15 mouse cellular contexts compared by ENCODE assay signal in the genomic region with DNA sequence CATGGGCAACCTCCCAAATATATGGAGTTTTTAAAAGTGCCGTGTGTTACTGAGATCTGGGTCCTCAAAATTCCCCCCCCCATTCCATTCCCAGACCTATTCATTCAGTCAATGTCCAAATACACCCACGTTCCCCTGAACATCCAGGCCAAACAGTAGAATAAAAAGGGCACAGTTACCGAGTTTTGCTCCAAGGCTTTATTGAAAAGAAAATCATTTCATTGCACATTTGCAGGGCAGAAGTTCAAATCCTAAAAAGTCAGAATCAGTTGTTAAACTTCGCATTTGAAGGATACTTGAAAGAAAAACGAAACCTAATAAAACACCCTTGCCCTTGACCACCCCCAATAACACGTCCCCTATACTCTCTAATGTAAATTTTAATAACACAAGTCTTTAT. TPM values are rescaled to one million over a fixed set of nuclear protein-coding genes. Genes with fewer than 3 reads are reported as not detected.
DNase-seq lines count a peak whose midpoint lies in the region; ATAC-seq and TF ChIP-seq lines count a peak whose summit lies in the region.
"Had no signal": no experiment of that assay in that cellular context is flagged by ENCODE, and none has a peak within 500 bp of the region (broad histone marks: within the 10 kb centered on the region; RNA-seq: fewer than 3 reads in every experiment).

No protein-coding gene starts in this region.

- no peak for TF ChIP-seq EP300 in liver, postnatal 0 days (IDR thresholded peaks at IDR 0.05; ENCODE audit: low read depth)

- peak overlapping the region; percentile 56 for H3K4me2 ChIP-seq in kidney, embryonic 14.5 days (replicated peaks; ENCODE audit: low read depth, low read length)
- H3K4me2 ChIP-seq in liver, embryonic 11.5 days, result no peak overlapping the region
- H3K4me2 ChIP-seq in liver, postnatal 0 days (ENCODE audit: low read depth, low read length), result no peak overlapping the region
- H3K4me2 ChIP-seq in neural tube, embryonic 12.5 days (replicated peaks), result peak overlapping the region; percentile 96
- H3K4me2 ChIP-seq: hindbrain, embryonic 12.5 days had no signal

- DNase-seq in kidney, adult 9 months, result no peak
- peak; percentile 31 for DNase-seq in liver, embryonic 11.5 days (ENCODE audit: low spot score)
- DNase-seq in liver, postnatal 0 days, result no peak
- DNase-seq in embryonic facial prominence, embryonic 10.5 days (ENCODE audit: low spot score), result peak; percentile 18
- no peak for DNase-seq in layer of hippocampus, adult 11-12 months (ENCODE audit: low spot score)
- no peak for DNase-seq in urinary bladder, postnatal 4 days (ENCODE audit: low spot score in 2 of 2)

- H3K27ac ChIP-seq in kidney, embryonic 14.5 days (ENCODE audit: low read depth, low read length), result peak overlapping the region; percentile 49; the same call in 1 of the 2 replicates
- no peak overlapping the region for H3K27ac ChIP-seq in liver, embryonic 11.5 days (ENCODE audit: low read depth, low read length)
- H3K27ac ChIP-seq in liver, postnatal 0 days (ENCODE audit: low read depth), result no peak overlapping the region
- H3K27ac ChIP-seq in embryonic facial prominence, embryonic 10.5 days (replicated peaks), result no peak overlapping the region
- H3K27ac ChIP-seq in neural tube, embryonic 12.5 days, result no peak overlapping the region
- H3K27ac ChIP-seq: forebrain, embryonic 10.5 days; heart, embryonic 10.5 days; hindbrain, embryonic 12.5 days had no signal

- no peaks in the 10 kb centered on the region for H3K27me3 ChIP-seq in kidney, embryonic 14.5 days (ENCODE audit: control insufficient read depth, insufficient read depth, low read length)
- H3K27me3 ChIP-seq in liver, embryonic 11.5 days (replicated peaks; ENCODE audit: control insufficient read depth, insufficient read depth, low read length), result peaks cover 98% of the 10 kb centered on the region
- peaks cover 94% of the 10 kb centered on the region for H3K27me3 ChIP-seq in liver, postnatal 0 days (ENCODE audit: insufficient read depth, low read length)
- H3K27me3 ChIP-seq in embryonic facial prominence, embryonic 10.5 days (replicated peaks; ENCODE audit: low read depth, poor library complexity, severe bottlenecking), result peaks cover 100% of the 10 kb centered on the region
- H3K27me3 ChIP-seq in neural tube, embryonic 12.5 days (replicated peaks), result peaks cover 27% of the 10 kb centered on the region

- peak overlapping the region; percentile 2; the same call in 1 of the 2 replicates for H3K4me3 ChIP-seq in kidney, embryonic 14.5 days (ENCODE audit: low read length)
- no peak overlapping the region for H3K4me3 ChIP-seq in liver, embryonic 11.5 days (ENCODE audit: low read depth, low read length)
- no peak overlapping the region for H3K4me3 ChIP-seq in liver, postnatal 0 days (ENCODE audit: low read depth, low read length)
- H3K4me3 ChIP-seq in embryonic facial prominence, embryonic 10.5 days, result no peak overlapping the region
- no peak overlapping the region for H3K4me3 ChIP-seq in neural tube, embryonic 12.5 days
- H3K4me3 ChIP-seq: forebrain, embryonic 10.5 days; heart, embryonic 10.5 days; hindbrain, embryonic 12.5 days had no signal

- no peaks in the 10 kb centered on the region for H3K9me3 ChIP-seq in kidney, embryonic 14.5 days (ENCODE audit: control insufficient read depth, low read length)
- no peaks in the 10 kb centered on the region for H3K9me3 ChIP-seq in liver, embryonic 11.5 days (ENCODE audit: control insufficient read depth, low read length)
- no peaks in the 10 kb centered on the region for H3K9me3 ChIP-seq in liver, postnatal 0 days (ENCODE audit: low read length)
- no peaks in the 10 kb centered on the region for H3K9me3 ChIP-seq in embryonic facial prominence, embryonic 10.5 days
- H3K9me3 ChIP-seq in neural tube, embryonic 12.5 days, result no peaks in the 10 kb centered on the region
- H3K9me3 ChIP-seq: forebrain, embryonic 10.5 days; heart, embryonic 10.5 days; hindbrain, embryonic 12.5 days had no signal

- H3K9ac ChIP-seq in kidney, embryonic 14.5 days (ENCODE audit: low read depth, low read length), result no peak overlapping the region
- H3K9ac ChIP-seq in liver, embryonic 11.5 days (ENCODE audit: low read depth, low read length), result no peak overlapping the region
- no peak overlapping the region for H3K9ac ChIP-seq in liver, postnatal 0 days (replicated peaks)
- peak overlapping the region; percentile 30; the same call in 1 of the 2 replicates for H3K9ac ChIP-seq in neural tube, embryonic 12.5 days
- H3K9ac ChIP-seq: hindbrain, embryonic 12.5 days had no signal

- 27% methylated on average over 6 of the region's 6 CpGs for WGBS in kidney, embryonic 14.5 days
- WGBS in liver, embryonic 11.5 days, result 31% methylated on average over 6 of the region's 6 CpGs
- 24% methylated on average over 6 of the region's 6 CpGs for WGBS in liver, postnatal 0 days (ENCODE audit: insufficient replicate concordance)
- 11% methylated on average over 6 of the region's 6 CpGs for WGBS in embryonic facial prominence, embryonic 10.5 days
- 14% methylated on average over 6 of the region's 6 CpGs for WGBS in neural tube, embryonic 12.5 days

- TF ChIP-seq CTCF in liver, postnatal 0 days (IDR thresholded peaks at IDR 0.05; ENCODE audit: low read depth), result no peak

- H3K36me3 ChIP-seq in kidney, embryonic 14.5 days (ENCODE audit: control insufficient read depth, insufficient read depth, low read length), result no peaks in the 10 kb centered on the region
- H3K36me3 ChIP-seq in liver, embryonic 11.5 days (ENCODE audit: control insufficient read depth, insufficient read depth, low read length), result no peaks in the 10 kb centered on the region
- H3K36me3 ChIP-seq in liver, postnatal 0 days (replicated peaks; ENCODE audit: insufficient read depth, low read length), result no peaks in the 10 kb centered on the region
- no peaks in the 10 kb centered on the region for H3K36me3 ChIP-seq in embryonic facial prominence, embryonic 10.5 days (replicated peaks)
- H3K36me3 ChIP-seq in neural tube, embryonic 12.5 days, result no peaks in the 10 kb centered on the region
- H3K36me3 ChIP-seq: forebrain, embryonic 10.5 days; heart, embryonic 10.5 days; hindbrain, embryonic 12.5 days had no signal

- peaks cover 20% of the 10 kb centered on the region; the same call in 1 of the 2 replicates for H3K4me1 ChIP-seq in kidney, embryonic 14.5 days (ENCODE audit: control insufficient read depth, insufficient read depth, low read length)
- peaks cover 10% of the 10 kb centered on the region; the same call in 1 of the 2 replicates for H3K4me1 ChIP-seq in liver, embryonic 11.5 days (replicated peaks; ENCODE audit: control insufficient read depth, insufficient read depth, low read length)
- H3K4me1 ChIP-seq in liver, postnatal 0 days (ENCODE audit: insufficient read depth), result peaks cover 14% of the 10 kb centered on the region
- H3K4me1 ChIP-seq in embryonic facial prominence, embryonic 10.5 days, result peaks cover 21% of the 10 kb centered on the region
- H3K4me1 ChIP-seq in neural tube, embryonic 12.5 days, result peaks cover 31% of the 10 kb centered on the region

- ATAC-seq in kidney, embryonic 14.5 days (ENCODE audit: low FRiP score, low TSS enrichment), result no peak
- ATAC-seq in liver, embryonic 11.5 days (replicated peaks; ENCODE audit: low FRiP score), result no peak
- no peak for ATAC-seq in liver, postnatal 0 days
- no peak for ATAC-seq in neural tube, embryonic 12.5 days (ENCODE audit: low FRiP score, low read depth)
- ATAC-seq: forebrain, embryonic 16.5 days had no signal

RNA-seq across cellular contexts. Expression of a gene that starts 1.6 kb away (rescaled TPM):
- polyA plus RNA-seq in kidney, embryonic 14.5 days (2014; fragmentation: Nextera tagmentation; extraction: Ambion mirVana), result 45.0 and 45.2 TPM in 2 replicates
- 0.82 and 1.2 TPM in 2 replicates for polyA plus RNA-seq in liver, embryonic 11.5 days (2014; fragmentation: Nextera tagmentation; extraction: Ambion mirVana)
- polyA plus RNA-seq in liver, postnatal 0 days (2015; fragmentation: Nextera tagmentation; extraction: Ambion mirVana), result 0.04 TPM in 1 of 2 replicates, not detected in the other
- polyA plus RNA-seq in embryonic facial prominence, embryonic 10.5 days (2016; fragmentation: Nextera tagmentation; extraction: Ambion mirVana), result not detected in 2 replicates
- 20.8 and 21.4 TPM in 2 replicates for polyA plus RNA-seq in neural tube, embryonic 12.5 days (2016; fragmentation: Nextera tagmentation; extraction: Ambion mirVana)
- polyA plus RNA-seq: forebrain, embryonic 10.5 days; forebrain, embryonic 16.5 days had no signal

RNA-seq across cellular contexts. Expression of a gene that starts 5.3 kb away (rescaled TPM):
- 36.2 and 47.9 TPM in 2 replicates for polyA plus RNA-seq in kidney, embryonic 14.5 days (2014; fragmentation: Nextera tagmentation; extraction: Ambion mirVana)
- polyA plus RNA-seq in liver, embryonic 11.5 days (2014; fragmentation: Nextera tagmentation; extraction: Ambion mirVana), result 0.10 and 0.22 TPM in 2 replicates
- not detected in 2 replicates for polyA plus RNA-seq in liver, postnatal 0 days (2015; fragmentation: Nextera tagmentation; extraction: Ambion mirVana)
- not detected in 2 replicates for polyA plus RNA-seq in embryonic facial prominence, embryonic 10.5 days (2016; fragmentation: Nextera tagmentation; extraction: Ambion mirVana)
- polyA plus RNA-seq in neural tube, embryonic 12.5 days (2016; fragmentation: Nextera tagmentation; extraction: Ambion mirVana), result 34.4 and 36.8 TPM in 2 replicates
- polyA plus RNA-seq: forebrain, embryonic 10.5 days; forebrain, embryonic 16.5 days; hindbrain, embryonic 12.5 days had no signal

RNA-seq across cellular contexts. Expression of a gene that starts 8.9 kb away (rescaled TPM):
- polyA plus RNA-seq in kidney, embryonic 14.5 days (2014; fragmentation: Nextera tagmentation; extraction: Ambion mirVana), result 12.3 and 12.6 TPM in 2 replicates
- 0.47 and 0.87 TPM in 2 replicates for polyA plus RNA-seq in liver, embryonic 11.5 days (2014; fragmentation: Nextera tagmentation; extraction: Ambion mirVana)
- polyA plus RNA-seq in liver, postnatal 0 days (2015; fragmentation: Nextera tagmentation; extraction: Ambion mirVana), result not detected in 2 replicates
- 1.7 and 6.9 TPM in 2 replicates for polyA plus RNA-seq in embryonic facial prominence, embryonic 10.5 days (2016; fragmentation: Nextera tagmentation; extraction: Ambion mirVana)
- polyA plus RNA-seq in neural tube, embryonic 12.5 days (2016; fragmentation: Nextera tagmentation; extraction: Ambion mirVana), result 55.9 and 68.9 TPM in 2 replicates
- polyA plus RNA-seq: forebrain, embryonic 16.5 days; frontal cortex, adult 2 months had no signal

RNA-seq across cellular contexts. Expression of a gene that starts 8.9 kb away (rescaled TPM):
- 6.3 and 18.7 TPM in 2 replicates for polyA plus RNA-seq in kidney, embryonic 14.5 days (2014; fragmentation: Nextera tagmentation; extraction: Ambion mirVana)
- 0.14 and 0.18 TPM in 2 replicates for polyA plus RNA-seq in liver, embryonic 11.5 days (2014; fragmentation: Nextera tagmentation; extraction: Ambion mirVana)
- polyA plus RNA-seq in liver, postnatal 0 days (2015; fragmentation: Nextera tagmentation; extraction: Ambion mirVana), result not detected in 2 replicates
- not detected in 2 replicates for polyA plus RNA-seq in embryonic facial prominence, embryonic 10.5 days (2016; fragmentation: Nextera tagmentation; extraction: Ambion mirVana)
- 14.2 and 16.0 TPM in 2 replicates for polyA plus RNA-seq in neural tube, embryonic 12.5 days (2016; fragmentation: Nextera tagmentation; extraction: Ambion mirVana)
- polyA plus RNA-seq: forebrain, embryonic 10.5 days; forebrain, embryonic 16.5 days; frontal cortex, adult 2 months had no signal

RNA-seq across cellular contexts. Expression of a gene that starts 11.1 kb away (rescaled TPM):
- 45.1 and 45.9 TPM in 2 replicates for polyA plus RNA-seq in kidney, embryonic 14.5 days (2014; fragmentation: Nextera tagmentation; extraction: Ambion mirVana)
- polyA plus RNA-seq in liver, embryonic 11.5 days (2014; fragmentation: Nextera tagmentation; extraction: Ambion mirVana), result 0.09 and 0.30 TPM in 2 replicates
- not detected in 2 replicates for polyA plus RNA-seq in liver, postnatal 0 days (2015; fragmentation: Nextera tagmentation; extraction: Ambion mirVana)
- not detected in 2 replicates for polyA plus RNA-seq in embryonic facial prominence, embryonic 10.5 days (2016; fragmentation: Nextera tagmentation; extraction: Ambion mirVana)
- 48.9 and 49.0 TPM in 2 replicates for polyA plus RNA-seq in neural tube, embryonic 12.5 days (2016; fragmentation: Nextera tagmentation; extraction: Ambion mirVana)
- polyA plus RNA-seq: adrenal gland, adult 2 months; forebrain, embryonic 10.5 days; forebrain, embryonic 16.5 days; frontal cortex, adult 2 months; heart, embryonic 14.5 days; hindbrain, embryonic 12.5 days had no signal

Comparison
In these comparisons a context has a peak if more than half of its experiments do, and no peak if none do; other contexts are left out.
1. DNase-seq: peak in liver, embryonic 11.5 days (single experiment) and embryonic facial prominence, embryonic 10.5 days (single experiment); none in kidney, adult 9 months (single experiment), liver, postnatal 0 days (single experiment), layer of hippocampus, adult 11-12 months (single experiment) and urinary bladder, postnatal 4 days (0 of 2).
2. H3K4me2 ChIP-seq: peak in kidney, embryonic 14.5 days (single experiment) and neural tube, embryonic 12.5 days (single experiment); none in liver, embryonic 11.5 days (single experiment) and liver, postnatal 0 days (single experiment).
3. RNA of a gene that starts 1.6 kb away (polyA plus RNA-seq): 45.0 to 45.2 TPM in kidney, embryonic 14.5 days and 20.8 to 21.4 TPM in neural tube, embryonic 12.5 days; 0.82 to 1.2 TPM in liver, embryonic 11.5 days, not detected in embryonic facial prominence, embryonic 10.5 days and 0.04 TPM in liver, postnatal 0 days; every median in the first group is over 10 times any median in the second.
4. RNA of a gene that starts 5.3 kb away (polyA plus RNA-seq): 36.2 to 47.9 TPM in kidney, embryonic 14.5 days and 34.4 to 36.8 TPM in neural tube, embryonic 12.5 days; 0.10 to 0.22 TPM in liver, embryonic 11.5 days, not detected in liver, postnatal 0 days and not detected in embryonic facial prominence, embryonic 10.5 days; every median in the first group is over 10 times any median in the second.